In the genomic region with DNA sequence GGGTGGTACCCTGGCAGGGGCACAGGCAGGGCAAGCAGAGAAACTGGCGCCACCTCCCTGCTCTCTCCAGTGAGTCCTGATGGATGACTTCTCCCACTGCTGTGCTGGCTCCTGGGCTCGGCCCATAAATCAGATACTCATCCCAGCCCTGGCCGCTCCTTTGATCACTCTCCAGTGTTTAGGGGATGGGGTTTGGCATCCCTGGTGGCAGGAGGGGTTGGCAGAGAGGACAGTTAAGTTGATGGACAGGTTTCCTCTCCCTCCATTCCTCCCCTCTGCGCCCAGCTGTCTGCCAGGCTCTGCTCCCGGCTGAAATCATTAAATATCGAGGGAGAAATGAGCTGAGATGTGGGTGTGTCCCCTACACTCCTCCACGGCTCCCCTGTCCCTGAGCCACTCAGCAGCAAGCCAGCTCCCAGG, we compare ENCODE assay signal across 12 mouse cellular contexts. TPM values are rescaled to one million over a fixed set of nuclear protein-coding genes. Genes with fewer than 3 reads are reported as not detected.
DNase-seq lines count a peak whose midpoint lies in the region; ATAC-seq and TF ChIP-seq lines count a peak whose summit lies in the region.
"Had no signal": no experiment of that assay in that cellular context is flagged by ENCODE, and none has a peak within 500 bp of the region (broad histone marks: within the 10 kb centered on the region; RNA-seq: fewer than 3 reads in every experiment).

No protein-coding gene starts in this region.

- H3K36me3 ChIP-seq in forebrain, embryonic 14.5 days (ENCODE audit: control insufficient read depth, insufficient read depth, low read length): no peaks in the 10 kb centered on the region
- H3K36me3 ChIP-seq in intestine, embryonic 16.5 days (ENCODE audit: control insufficient read depth, insufficient read depth, low read length): no peaks in the 10 kb centered on the region
- no peaks in the 10 kb centered on the region for H3K36me3 ChIP-seq in stomach, embryonic 15.5 days
- H3K36me3 ChIP-seq: embryonic facial prominence, embryonic 12.5 days; limb, embryonic 12.5 days had no signal

- TF ChIP-seq CTCF in layer of hippocampus, adult 2 months (conservative IDR thresholded peaks at IDR 0.05): no peak

- H3K27ac ChIP-seq in layer of hippocampus, adult 2 months: peak overlapping the region; percentile 89
- H3K27ac ChIP-seq in forebrain, embryonic 14.5 days (ENCODE audit: low read depth, low read length): peak overlapping the region; percentile 95
- H3K27ac ChIP-seq in intestine, embryonic 16.5 days (ENCODE audit: low read length): peak overlapping the region; percentile 47; the same call in 1 of the 2 replicates
- H3K27ac ChIP-seq in stomach, embryonic 15.5 days: no peak overlapping the region
- H3K27ac ChIP-seq: embryonic facial prominence, embryonic 12.5 days; limb, embryonic 12.5 days had no signal

- peak; percentile 42 for ATAC-seq in forebrain, embryonic 14.5 days
- peak; percentile 60; the same call in 1 of the 2 replicates for ATAC-seq in intestine, embryonic 16.5 days
- peak; percentile 54 for ATAC-seq in stomach, embryonic 15.5 days (ENCODE audit: insufficient read depth, low FRiP score, low read depth)

- H3K4me2 ChIP-seq in forebrain, embryonic 14.5 days (ENCODE audit: low read length): peak overlapping the region; percentile 1; the same call in 1 of the 2 replicates
- no peak overlapping the region for H3K4me2 ChIP-seq in intestine, embryonic 16.5 days (ENCODE audit: low read depth, low read length)
- no peak overlapping the region for H3K4me2 ChIP-seq in stomach, embryonic 15.5 days
- H3K4me2 ChIP-seq: embryonic facial prominence, embryonic 12.5 days; limb, embryonic 12.5 days had no signal

- 35% methylated on average over 7 of the region's 7 CpGs for WGBS in forebrain, embryonic 14.5 days
- WGBS in intestine, embryonic 16.5 days: 20% methylated on average over 7 of the region's 7 CpGs
- WGBS in stomach, embryonic 15.5 days: 25% methylated on average over 7 of the region's 7 CpGs

- peaks cover 26% of the 10 kb centered on the region for H3K4me1 ChIP-seq in forebrain, embryonic 14.5 days (ENCODE audit: control insufficient read depth, insufficient read depth, low read length)
- no peaks in the 10 kb centered on the region; the same call in 1 of the 2 replicates for H3K4me1 ChIP-seq in intestine, embryonic 16.5 days (ENCODE audit: control insufficient read depth, insufficient read depth, low read length)
- H3K4me1 ChIP-seq in stomach, embryonic 15.5 days: no peaks in the 10 kb centered on the region
- H3K4me1 ChIP-seq: embryonic facial prominence, embryonic 12.5 days; limb, embryonic 12.5 days had no signal

- H3K4me3 ChIP-seq in layer of hippocampus, adult 2 months: no peak overlapping the region
- H3K4me3 ChIP-seq in forebrain, embryonic 14.5 days (ENCODE audit: low read depth, low read length): no peak overlapping the region
- no peak overlapping the region for H3K4me3 ChIP-seq in intestine, embryonic 16.5 days (ENCODE audit: low read length)
- no peak overlapping the region for H3K4me3 ChIP-seq in stomach, embryonic 15.5 days (replicated peaks)
- H3K4me3 ChIP-seq: embryonic facial prominence, embryonic 12.5 days; limb, embryonic 12.5 days had no signal

- peak overlapping the region; percentile 37; the same call in 1 of the 2 replicates for H3K9ac ChIP-seq in forebrain, embryonic 14.5 days (ENCODE audit: low read length)
- H3K9ac ChIP-seq in intestine, embryonic 16.5 days (ENCODE audit: low read depth, low read length): no peak overlapping the region
- H3K9ac ChIP-seq in stomach, embryonic 15.5 days: no peak overlapping the region
- H3K9ac ChIP-seq: embryonic facial prominence, embryonic 12.5 days; limb, embryonic 12.5 days had no signal

- no peaks in the 10 kb centered on the region for H3K27me3 ChIP-seq in forebrain, embryonic 14.5 days (replicated peaks; ENCODE audit: control insufficient read depth, insufficient read depth, low read length)
- no peaks in the 10 kb centered on the region; the same call in 1 of the 2 replicates for H3K27me3 ChIP-seq in intestine, embryonic 16.5 days (replicated peaks; ENCODE audit: control insufficient read depth, insufficient read depth, low read length)
- no peaks in the 10 kb centered on the region for H3K27me3 ChIP-seq in stomach, embryonic 15.5 days (replicated peaks)

- no peak for DNase-seq in layer of hippocampus, adult 2 months (ENCODE audit: low spot score in 2 of 2)
- no peak for DNase-seq in layer of hippocampus, adult 8-10 months (ENCODE audit: low spot score in 2 of 2)
- peak; percentile 72 for DNase-seq in forebrain, embryonic 14.5 days (ENCODE audit: low spot score)
- DNase-seq in thymus, postnatal 14 days: no peak
- no peak for DNase-seq in spleen, postnatal 14 days (ENCODE audit: low spot score in 2 of 2)
- DNase-seq: cerebellum, adult 11-12 months; lung, postnatal 36 days had no signal

- no peaks in the 10 kb centered on the region for H3K9me3 ChIP-seq in forebrain, embryonic 14.5 days (replicated peaks; ENCODE audit: control insufficient read depth, low read length)
- no peaks in the 10 kb centered on the region for H3K9me3 ChIP-seq in intestine, embryonic 16.5 days (ENCODE audit: control insufficient read depth, low read length)
- H3K9me3 ChIP-seq in stomach, embryonic 15.5 days: no peaks in the 10 kb centered on the region
- H3K9me3 ChIP-seq: embryonic facial prominence, embryonic 12.5 days; limb, embryonic 12.5 days had no signal

RNA-seq across cellular contexts. Expression of gene Elfn2, which starts 18.1 kb away (rescaled TPM):
- total RNA-seq in layer of hippocampus, adult 2 months (2021): 100 to 1,000 TPM; 202 to 204 TPM
- 100 to 1,000 TPM; 176 to 224 (median 201) TPM for total RNA-seq in layer of hippocampus, adult 8-10 months (2022)
- polyA plus RNA-seq in forebrain, embryonic 14.5 days (2014; fragmentation: Nextera tagmentation; extraction: Ambion mirVana): 3.7 and 5.3 TPM in 2 replicates
- 0.06 and 0.13 TPM in 2 replicates for polyA plus RNA-seq in intestine, embryonic 16.5 days (2015; fragmentation: Nextera tagmentation; extraction: Ambion mirVana)
- polyA plus RNA-seq in stomach, embryonic 15.5 days (2015; fragmentation: Nextera tagmentation; extraction: Ambion mirVana): 0.10 and 0.12 TPM in 2 replicates
- polyA plus RNA-seq: heart, embryonic 14.5 days had no signal

RNA-seq across cellular contexts. Expression of gene Mfng, which starts 36.6 kb away (rescaled TPM):
- 1 to 10 TPM; 4.4 to 4.7 TPM for total RNA-seq in layer of hippocampus, adult 2 months (2021)
- total RNA-seq in layer of hippocampus, adult 8-10 months (2022): 10 to 100 TPM in 1 of 4 experiments, 1 to 10 TPM in 3; 6.5 to 11.2 (median 8.1) TPM
- 48.2 and 51.5 TPM in 2 replicates for polyA plus RNA-seq in forebrain, embryonic 14.5 days (2014; fragmentation: Nextera tagmentation; extraction: Ambion mirVana)
- polyA plus RNA-seq in intestine, embryonic 16.5 days (2015; fragmentation: Nextera tagmentation; extraction: Ambion mirVana): 17.2 and 18.2 TPM in 2 replicates
- polyA plus RNA-seq in stomach, embryonic 15.5 days (2015; fragmentation: Nextera tagmentation; extraction: Ambion mirVana): 18.0 and 21.1 TPM in 2 replicates
